Mouse (Mus musculus): ENCODE results near the gene Btbd9. TPM values are rescaled to one million over a fixed set of nuclear protein-coding genes. Genes with fewer than 3 reads are reported as not detected.

The Btbd9 gene
- polyA plus RNA-seq, 1 experiment from 2014 or later: 76.1 TPM

DNA sequence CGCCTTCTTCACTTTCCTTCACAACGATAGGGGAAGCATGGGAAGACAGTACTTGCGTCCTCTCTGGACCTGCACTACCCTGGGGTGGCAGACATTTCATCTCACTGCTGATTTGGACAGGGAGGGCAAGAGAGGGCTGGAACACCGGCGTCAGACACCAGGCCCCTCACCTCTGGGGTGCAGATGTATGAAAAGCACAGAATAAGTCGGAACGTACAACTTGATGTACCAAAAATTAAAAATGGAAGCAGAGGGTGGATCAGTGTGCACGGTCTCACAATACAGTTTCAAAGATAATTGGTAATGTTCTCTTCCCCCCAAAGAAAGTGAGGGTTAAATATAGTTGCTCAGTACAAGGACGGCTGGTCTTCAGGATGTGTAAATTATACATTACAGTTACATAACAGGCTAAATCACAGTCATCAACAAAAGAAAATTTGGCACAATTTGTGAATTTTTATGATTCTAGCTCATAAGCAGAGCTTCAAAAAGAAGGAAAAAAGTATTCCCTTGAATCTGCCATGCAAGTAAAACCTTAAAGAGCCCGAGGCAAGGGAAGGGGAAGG lies 106.7 kb downstream of the Btbd9 start:
- Histone ChIP-seq H3K27me3 (no peaks in the 10 kb centered on the region), H3K9ac (no peak overlapping the region), H3K27ac (no peak overlapping the region), H3K36me3 (no peaks in the 10 kb centered on the region), H3K4me3 (no peak overlapping the region), H3K4me1 (peaks cover 35% of the 10 kb centered on the region), H3K4me2 (replicated peaks) (no peak overlapping the region), H3K9me3 (no peaks in the 10 kb centered on the region)
- ATAC-seq (ENCODE audit: low FRiP score, low read depth): no peak
- WGBS: 79% methylated on average over 10 of the region's 10 CpGs

- no peak for ATAC-seq (ENCODE audit: low FRiP score, low read depth)
- no peaks in the 10 kb centered on the region for H3K36me3 ChIP-seq
- 11% methylated on average over 4 of the region's 4 CpGs for WGBS
Observed at GRCm38 (mm10) chr17:30468368-30468767, 107.9 kb downstream of the Btbd9 start.

GRCm38 (mm10) chr17:30467566-30468213 lies 108.6 kb downstream of the Btbd9 start:
- WGBS: 46% methylated on average over 14 of the region's 14 CpGs
- Histone ChIP-seq H3K27ac (no peak overlapping the region), H3K9me3 (no peaks in the 10 kb centered on the region), H3K4me1 (peaks cover 52% of the 10 kb centered on the region), H3K4me3 (no peak overlapping the region), H3K4me2 (replicated peaks) (no peak overlapping the region), H3K27me3 (no peaks in the 10 kb centered on the region), H3K36me3 (no peaks in the 10 kb centered on the region), H3K9ac (no peak overlapping the region)
- no peak for ATAC-seq (ENCODE audit: low FRiP score, low read depth)

More at GRCm38 (mm10) chr17:30468368-30468767, 107.9 kb downstream of the Btbd9 start:
- Histone ChIP-seq H3K4me3 (no peak overlapping the region), H3K4me2 (replicated peaks) (no peak overlapping the region), H3K9ac (no peak overlapping the region), H3K4me1 (peaks cover 46% of the 10 kb centered on the region), H3K9me3 (no peaks in the 10 kb centered on the region), H3K27me3 (no peaks in the 10 kb centered on the region), H3K27ac (no peak overlapping the region)

- no peak overlapping the region for H3K27ac ChIP-seq
- H3K9me3 ChIP-seq: no peaks in the 10 kb centered on the region
Observed at GRCm38 (mm10) chr17:30465060-30465762, 111.1 kb downstream of the Btbd9 start.

GRCm38 (mm10) chr17:30464240-30464745 lies 112.0 kb downstream of the Btbd9 start:
- Histone ChIP-seq H3K4me3 (no peak overlapping the region), H3K36me3 (no peaks in the 10 kb centered on the region), H3K9me3 (no peaks in the 10 kb centered on the region), H3K27me3 (no peaks in the 10 kb centered on the region), H3K4me2 (replicated peaks) (no peak overlapping the region), H3K4me1 (peaks cover 63% of the 10 kb centered on the region), H3K27ac (no peak overlapping the region), H3K9ac (no peak overlapping the region)
- 67% methylated on average over 5 of the region's 5 CpGs for WGBS
- ATAC-seq (ENCODE audit: low FRiP score, low read depth): no peak

More at GRCm38 (mm10) chr17:30465060-30465762, 111.1 kb downstream of the Btbd9 start:
- Histone ChIP-seq H3K4me2 (replicated peaks) (no peak overlapping the region), H3K36me3 (no peaks in the 10 kb centered on the region), H3K4me1 (peaks cover 62% of the 10 kb centered on the region), H3K27me3 (no peaks in the 10 kb centered on the region), H3K4me3 (no peak overlapping the region), H3K9ac (no peak overlapping the region)
- no peak for ATAC-seq (ENCODE audit: low FRiP score, low read depth)
- WGBS: 75% methylated on average over 6 of the region's 6 CpGs

DNA sequence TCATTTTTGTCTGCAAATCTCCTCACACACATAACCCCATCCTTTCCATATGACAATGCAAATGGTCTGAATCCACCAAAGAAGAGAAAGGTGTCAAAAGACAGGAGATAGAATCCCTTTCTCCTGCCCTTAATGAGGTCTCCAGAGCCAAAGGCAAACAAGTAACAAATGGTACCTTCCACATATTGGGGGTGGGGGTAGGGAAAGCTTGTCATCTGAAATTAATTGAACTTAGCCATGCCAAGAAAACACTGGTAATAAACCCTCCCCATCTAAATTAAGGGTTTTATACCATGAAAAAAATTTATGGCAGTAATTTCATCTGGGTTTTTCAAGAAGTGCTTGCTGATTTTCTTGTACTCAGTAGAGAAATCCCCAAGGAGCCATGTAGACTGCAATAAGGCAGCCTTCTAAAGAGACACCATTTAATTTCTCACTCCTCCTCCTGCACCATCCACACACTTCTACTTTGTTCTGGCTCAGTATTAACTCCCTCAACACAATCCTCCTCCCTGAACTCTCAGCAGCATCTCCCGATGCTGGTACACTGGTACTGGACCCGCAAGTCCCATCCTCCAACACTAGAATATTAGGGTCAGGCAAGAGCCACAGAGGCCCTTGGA lies 115.5 kb downstream of the Btbd9 start:
- no peak for ATAC-seq (ENCODE audit: low FRiP score, low read depth)
- Histone ChIP-seq H3K4me3 (no peak overlapping the region), H3K36me3 (no peaks in the 10 kb centered on the region), H3K4me2 (replicated peaks) (no peak overlapping the region), H3K27ac (no peak overlapping the region), H3K4me1 (peaks cover 60% of the 10 kb centered on the region), H3K9me3 (no peaks in the 10 kb centered on the region), H3K9ac (no peak overlapping the region), H3K27me3 (no peaks in the 10 kb centered on the region)
- WGBS: 71% methylated on average over 2 of the region's 2 CpGs

DNA sequence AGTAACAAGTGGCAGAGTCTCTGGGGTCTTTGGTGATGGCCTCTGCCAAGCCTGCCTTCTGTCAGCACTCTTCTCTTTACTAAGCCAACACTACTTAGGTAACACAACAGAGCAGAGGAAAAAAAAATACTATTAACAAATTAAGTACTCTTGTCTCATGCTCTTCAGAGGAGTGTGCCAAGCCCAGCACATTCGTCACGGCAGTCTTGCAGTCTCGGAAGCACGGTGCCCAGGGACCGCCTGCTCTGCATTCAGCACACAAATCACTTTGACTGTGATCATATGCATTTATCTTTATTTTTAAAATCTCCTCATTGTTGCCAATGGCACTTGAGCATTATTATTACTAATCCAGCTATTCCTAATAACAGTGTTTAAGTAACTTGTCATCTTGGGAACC lies 116.6 kb downstream of the Btbd9 start:
- Histone ChIP-seq H3K36me3 (no peaks in the 10 kb centered on the region), H3K4me2 (replicated peaks) (no peak overlapping the region), H3K27ac (no peak overlapping the region), H3K4me3 (no peak overlapping the region), H3K9me3 (no peaks in the 10 kb centered on the region), H3K9ac (no peak overlapping the region), H3K4me1 (peaks cover 55% of the 10 kb centered on the region), H3K27me3 (no peaks in the 10 kb centered on the region)
- no peak for ATAC-seq (ENCODE audit: low FRiP score, low read depth)
- 81% methylated on average over 5 of the region's 5 CpGs for WGBS

DNA sequence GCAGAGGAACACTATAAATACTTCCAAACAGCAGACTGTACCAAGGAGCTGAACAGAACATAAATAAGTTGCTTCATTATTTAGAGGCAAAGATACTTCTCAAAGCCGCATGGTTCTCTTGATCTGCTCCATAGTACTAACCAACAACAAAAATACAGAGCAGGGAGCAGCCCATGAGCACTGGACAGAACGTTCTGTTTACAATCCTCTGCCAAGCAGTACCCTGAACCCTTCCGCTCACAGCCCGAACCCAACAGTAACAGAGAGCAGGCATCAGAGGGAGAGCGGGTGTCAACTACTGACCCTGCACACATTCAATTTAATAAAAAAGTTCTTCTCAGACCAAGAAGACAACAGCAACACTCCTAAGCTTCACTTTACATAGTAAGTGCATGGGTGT lies 117.4 kb downstream of the Btbd9 start:
- no peak overlapping the region for H3K27ac ChIP-seq
- H3K4me2 ChIP-seq (replicated peaks): no peak overlapping the region
- H3K9ac ChIP-seq: no peak overlapping the region
- H3K4me1 ChIP-seq: peaks cover 53% of the 10 kb centered on the region
- no peaks in the 10 kb centered on the region for H3K27me3 ChIP-seq
- no peaks in the 10 kb centered on the region for H3K36me3 ChIP-seq
- H3K4me3 ChIP-seq: no peak overlapping the region
- H3K9me3 ChIP-seq: no peaks in the 10 kb centered on the region
- no peak for ATAC-seq (ENCODE audit: low FRiP score, low read depth)
- WGBS: 87% methylated on average over 5 of the region's 5 CpGs

- WGBS: 59% methylated on average over 3 of the region's 3 CpGs
- Histone ChIP-seq H3K27me3 (no peaks in the 10 kb centered on the region), H3K4me1 (peaks cover 49% of the 10 kb centered on the region), H3K4me2 (replicated peaks) (no peak overlapping the region), H3K36me3 (no peaks in the 10 kb centered on the region), H3K4me3 (no peak overlapping the region), H3K9ac (no peak overlapping the region), H3K9me3 (no peaks in the 10 kb centered on the region), H3K27ac (no peak overlapping the region)
- no peak for ATAC-seq (ENCODE audit: low FRiP score, low read depth)
Observed at GRCm38 (mm10) chr17:30458301-30458700, 118.0 kb downstream of the Btbd9 start.

GRCm38 (mm10) chr17:30457486-30457885 lies 118.8 kb downstream of the Btbd9 start:
- Histone ChIP-seq H3K4me1 (peaks cover 43% of the 10 kb centered on the region), H3K27ac (no peak overlapping the region), H3K9me3 (no peaks in the 10 kb centered on the region), H3K4me3 (no peak overlapping the region), H3K4me2 (replicated peaks) (no peak overlapping the region), H3K9ac (no peak overlapping the region), H3K27me3 (no peaks in the 10 kb centered on the region), H3K36me3 (no peaks in the 10 kb centered on the region)
- ATAC-seq (ENCODE audit: low FRiP score, low read depth): no peak
- 80% methylated on average over 7 of the region's 7 CpGs for WGBS

DNA sequence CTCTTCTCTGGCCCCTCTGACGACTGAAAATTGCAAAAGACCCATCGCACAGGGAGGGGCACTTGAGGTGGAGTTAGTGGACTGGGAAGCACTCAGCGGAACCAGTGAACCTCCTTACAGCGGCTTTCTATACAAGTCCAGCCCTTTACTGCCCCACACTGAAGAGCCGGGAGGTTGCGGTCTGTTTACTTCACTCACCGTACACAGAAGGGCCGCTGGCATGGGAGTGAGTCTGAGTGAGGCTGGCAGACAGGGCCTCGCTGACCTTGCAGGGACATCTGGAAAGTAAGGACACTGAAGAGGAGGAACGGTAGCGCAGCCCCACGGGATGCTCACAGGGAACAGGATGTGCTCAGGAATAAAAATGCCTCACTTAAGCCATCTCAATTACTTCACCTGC lies 120.0 kb downstream of the Btbd9 start:
- Histone ChIP-seq H3K4me1 (peaks cover 32% of the 10 kb centered on the region), H3K36me3 (no peaks in the 10 kb centered on the region), H3K9ac (no peak overlapping the region), H3K27ac (no peak overlapping the region), H3K9me3 (no peaks in the 10 kb centered on the region), H3K27me3 (no peaks in the 10 kb centered on the region), H3K4me2 (replicated peaks) (no peak overlapping the region), H3K4me3 (no peak overlapping the region)
- no peak for ATAC-seq (ENCODE audit: low FRiP score, low read depth)
- 65% methylated on average over 12 of the region's 12 CpGs for WGBS

DNA sequence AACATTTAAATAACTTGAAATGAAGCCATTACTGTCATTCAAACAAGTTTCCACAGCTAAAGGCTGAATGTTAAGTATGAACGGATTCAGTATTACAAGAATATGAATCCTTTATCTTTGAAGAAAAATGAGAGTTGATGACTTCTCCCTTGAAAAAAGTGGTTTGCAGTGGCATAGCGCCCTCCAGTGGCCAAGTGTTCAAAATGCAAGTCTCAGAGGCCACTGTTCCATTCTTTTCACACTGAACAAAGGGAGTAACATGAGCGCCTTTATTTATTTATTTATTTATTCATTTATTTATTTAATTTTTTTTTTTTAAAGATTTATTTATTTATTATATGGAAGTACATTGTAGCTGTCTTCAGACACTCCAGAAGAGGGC lies 121.4 kb downstream of the Btbd9 start:
- Histone ChIP-seq H3K9me3 (no peaks in the 10 kb centered on the region), H3K4me2 (replicated peaks) (no peak overlapping the region), H3K27me3 (no peaks in the 10 kb centered on the region), H3K9ac (no peak overlapping the region), H3K36me3 (no peaks in the 10 kb centered on the region), H3K27ac (no peak overlapping the region), H3K4me3 (no peak overlapping the region), H3K4me1 (peaks cover 20% of the 10 kb centered on the region)
- ATAC-seq (ENCODE audit: low FRiP score, low read depth): no peak
- 23% methylated on average over 3 of the region's 3 CpGs for WGBS

Measured in limb, embryonic 13.5 days (tissue).